Mouse (Mus musculus) forebrain, embryonic 16.5 days (tissue): ENCODE data around the gene Gfod1. TPM values are rescaled to one million over a fixed set of nuclear protein-coding genes. Genes with fewer than 3 reads are reported as not detected.

Experiments
- ATAC-seq: fragments of 200-750 bp; cut with Nextera tagmentation; 2 replicates; pipeline ENCODE4 v1.8.0; 2017; ENCODE audit warnings: mild to moderate bottlenecking, moderate library complexity
- H3K27ac ChIP-seq: fragments of 300-500 bp; sonication (generic); 2 replicates; pipeline ENCODE4 v1.5.1; 2014; ENCODE audit warnings: low read length, control low read depth
- H3K27me3 ChIP-seq: fragments of 300-500 bp; sonication (generic); replicated peaks from 2 replicates; pipeline ENCODE4 v1.6.1; 2014; ENCODE audit warnings: low read length; ENCODE audit not compliant: control insufficient read depth, insufficient read depth
- H3K36me3 ChIP-seq: fragments of 300-500 bp; sonication (generic); 2 replicates; pipeline ENCODE4 v1.6.1; 2014; ENCODE audit not compliant: control insufficient read depth, insufficient read depth
- H3K4me1 ChIP-seq: fragments of 300-500 bp; sonication (generic); replicated peaks from 2 replicates; pipeline ENCODE4 v1.6.1; 2014; ENCODE audit warnings: low read length; ENCODE audit not compliant: control insufficient read depth, insufficient read depth
- H3K4me2 ChIP-seq: fragments of 300-500 bp; sonication (generic); 2 replicates; pipeline ENCODE4 v1.6.1; 2014; ENCODE audit warnings: mild to moderate bottlenecking, low read length, control low read depth
- H3K4me3 ChIP-seq: fragments of 300-500 bp; sonication (generic); replicated peaks from 2 replicates; pipeline ENCODE4 v1.5.1; 2014; ENCODE audit warnings: mild to moderate bottlenecking, low read length, control low read depth
- H3K9ac ChIP-seq: fragments of 300-500 bp; sonication (generic); replicated peaks from 2 replicates; pipeline ENCODE4 v1.6.1; 2014; ENCODE audit warnings: low read depth, low read length, control low read depth
- H3K9me3 ChIP-seq: fragments of 300-500 bp; sonication (generic); 2 replicates; pipeline ENCODE4 v1.6.1; 2016; ENCODE audit warnings: low read length; ENCODE audit not compliant: control insufficient read depth
- WGBS: fragments of 180-500 bp; shearing (Covaris S2); extraction: QIAGEN DNeasy Blood & Tissue Kit; methylation state at CpG from one replicate; pipeline ENCODE4 v1.1.7; 2014; 5-methylcytosine and 5-hydroxymethylcytosine counted together
- polyA plus RNA-seq: library from polyadenylated mRNA; unstranded; fragments of >200 nt; fragmentation: Nextera tagmentation; extraction: Ambion mirVana; gene quantifications from 2 replicates; pipeline ENCODE4 v1.2.1, GENCODE M21; 2015

Gfod1 gene
- polyA plus RNA-seq, 1 experiment from 2014 or later: 2.3 TPM

GRCm38 (mm10) chr13:43243793-43244192, 60.2 kb downstream of the Gfod1 start:
- ATAC-seq: no peak
- WGBS: 81% methylated on average over 7 of the region's 7 CpGs
- no peaks in the 10 kb centered on the region for H3K36me3 ChIP-seq
- no peak overlapping the region for H3K27ac ChIP-seq
- H3K4me1 ChIP-seq: peaks cover 22% of the 10 kb centered on the region
- no peaks in the 10 kb centered on the region for H3K27me3 ChIP-seq
- H3K9ac ChIP-seq: no peak overlapping the region
- H3K4me2 ChIP-seq: no peak overlapping the region
- H3K4me3 ChIP-seq: no peak overlapping the region
- no peaks in the 10 kb centered on the region for H3K9me3 ChIP-seq

- no peak overlapping the region for H3K4me3 ChIP-seq
- H3K4me2 ChIP-seq: no peak overlapping the region
- H3K4me1 ChIP-seq: peaks cover 22% of the 10 kb centered on the region
- WGBS: 99% methylated on average over 3 of the region's 3 CpGs
- ATAC-seq: no peak
- H3K27me3 ChIP-seq: no peaks in the 10 kb centered on the region
- H3K27ac ChIP-seq: no peak overlapping the region
- H3K9ac ChIP-seq: no peak overlapping the region
- H3K9me3 ChIP-seq: no peaks in the 10 kb centered on the region
- no peaks in the 10 kb centered on the region for H3K36me3 ChIP-seq
Measured at GRCm38 (mm10) chr13:43243240-43243639, 60.7 kb downstream of the Gfod1 start.

GRCm38 (mm10) chr13:43241750-43242149, 62.2 kb downstream of the Gfod1 start:
- Histone ChIP-seq H3K4me3 (no peak overlapping the region), H3K27ac (no peak overlapping the region; the same call in 1 of the 2 replicates), H3K9ac (no peak overlapping the region), H3K27me3 (no peaks in the 10 kb centered on the region), H3K4me2 (no peak overlapping the region), H3K4me1 (peaks cover 22% of the 10 kb centered on the region), H3K9me3 (no peaks in the 10 kb centered on the region), H3K36me3 (no peaks in the 10 kb centered on the region)
- no peak for ATAC-seq
- WGBS: 66% methylated on average over 2 of the region's 2 CpGs

- ATAC-seq: peak; percentile 84
Measured at GRCm38 (mm10) chr13:43241069-43241468, 62.9 kb downstream of the Gfod1 start.

GRCm38 (mm10) chr13:43239790-43240216, 64.2 kb downstream of the Gfod1 start:
- 0 out of 2 replicates have a peak, but pooled peaks have one; percentile 37 for ATAC-seq
- Histone ChIP-seq H3K4me3 (no peak overlapping the region), H3K27ac (no peak overlapping the region), H3K9me3 (no peaks in the 10 kb centered on the region), H3K36me3 (no peaks in the 10 kb centered on the region), H3K9ac (no peak overlapping the region), H3K4me1 (peaks cover 22% of the 10 kb centered on the region), H3K4me2 (no peak overlapping the region), H3K27me3 (no peaks in the 10 kb centered on the region)
- WGBS: 49% methylated on average over 11 of the region's 11 CpGs

More at GRCm38 (mm10) chr13:43241069-43241468, 62.9 kb downstream of the Gfod1 start:
- Histone ChIP-seq H3K9ac (no peak overlapping the region), H3K4me2 (no peak overlapping the region), H3K4me3 (no peak overlapping the region), H3K36me3 (no peaks in the 10 kb centered on the region), H3K9me3 (no peaks in the 10 kb centered on the region), H3K4me1 (peaks cover 22% of the 10 kb centered on the region), H3K27ac (peak overlapping the region; percentile 57), H3K27me3 (no peaks in the 10 kb centered on the region)
- WGBS: 6% methylated on average over 1 of the region's 1 CpGs

GRCm38 (mm10) chr13:43236630-43237029, 67.3 kb downstream of the Gfod1 start:
- Histone ChIP-seq H3K9me3 (no peaks in the 10 kb centered on the region), H3K27ac (no peak overlapping the region), H3K9ac (no peak overlapping the region), H3K36me3 (no peaks in the 10 kb centered on the region), H3K4me1 (peaks cover 25% of the 10 kb centered on the region), H3K4me2 (no peak overlapping the region), H3K4me3 (no peak overlapping the region), H3K27me3 (no peaks in the 10 kb centered on the region)
- ATAC-seq: no peak
- 66% methylated on average over 6 of the region's 6 CpGs for WGBS

- H3K4me1 ChIP-seq: peaks cover 20% of the 10 kb centered on the region
- H3K36me3 ChIP-seq: no peaks in the 10 kb centered on the region
- no peaks in the 10 kb centered on the region for H3K27me3 ChIP-seq
- H3K27ac ChIP-seq: no peak overlapping the region
- no peak overlapping the region for H3K9ac ChIP-seq
- no peak for ATAC-seq
- no peak overlapping the region for H3K4me3 ChIP-seq
- 88% methylated on average over 4 of the region's 4 CpGs for WGBS
- no peak overlapping the region for H3K4me2 ChIP-seq
- H3K9me3 ChIP-seq: no peaks in the 10 kb centered on the region
Measured at GRCm38 (mm10) chr13:43235982-43236381, 68.0 kb downstream of the Gfod1 start.

- Histone ChIP-seq H3K4me2 (no peak overlapping the region), H3K9me3 (no peaks in the 10 kb centered on the region), H3K27me3 (no peaks in the 10 kb centered on the region), H3K4me1 (peaks cover 17% of the 10 kb centered on the region), H3K9ac (no peak overlapping the region), H3K4me3 (no peak overlapping the region), H3K36me3 (no peaks in the 10 kb centered on the region), H3K27ac (no peak overlapping the region)
- ATAC-seq: peak; percentile 21; the same call in 1 of the 2 replicates
- 79% methylated on average over 3 of the region's 3 CpGs for WGBS
Measured at GRCm38 (mm10) chr13:43235586-43235910, 68.4 kb downstream of the Gfod1 start.

- Histone ChIP-seq H3K9ac (no peak overlapping the region), H3K36me3 (no peaks in the 10 kb centered on the region), H3K4me1 (peaks cover 17% of the 10 kb centered on the region), H3K4me2 (no peak overlapping the region), H3K9me3 (no peaks in the 10 kb centered on the region), H3K27ac (no peak overlapping the region), H3K4me3 (no peak overlapping the region), H3K27me3 (no peaks in the 10 kb centered on the region)
- 61% methylated on average over 9 of the region's 9 CpGs for WGBS
- ATAC-seq: peak; percentile 13; the same call in 1 of the 2 replicates
Measured at GRCm38 (mm10) chr13:43234869-43235585, 68.9 kb downstream of the Gfod1 start.
